Mouse (Mus musculus) stomach, postnatal 0 days (tissue): ENCODE measurements around the gene Uvrag. TPM values are rescaled to one million over a fixed set of nuclear protein-coding genes. Genes with fewer than 3 reads are reported as not detected.

Experiments used
- ATAC-seq: fragments of 200-750 bp; cut with Nextera tagmentation; 2 replicates; pipeline ENCODE4 v1.8.0; 2017; ENCODE audit not compliant: low FRiP score, low TSS enrichment
- DNase-seq: peaks from one replicate; pipeline ENCODE4 v3.0.0-alpha.2; 2016; ENCODE audit warnings: low spot score
- H3K27ac ChIP-seq: fragments of 300-500 bp; sonication (generic); replicated peaks from 2 replicates; pipeline ENCODE4 v1.5.1; 2014; ENCODE audit warnings: mild to moderate bottlenecking, control low read depth
- H3K27me3 ChIP-seq: fragments of 300-500 bp; sonication (generic); 2 replicates; pipeline ENCODE4 v1.6.1; 2014; ENCODE audit warnings: low read length; ENCODE audit not compliant: control insufficient read depth, insufficient read depth
- H3K36me3 ChIP-seq: fragments of 300-500 bp; sonication (generic); 2 replicates; pipeline ENCODE4 v1.6.1; 2014; ENCODE audit warnings: low read length, mixed read lengths; ENCODE audit not compliant: control insufficient read depth, insufficient read depth
- H3K4me1 ChIP-seq: fragments of 300-500 bp; sonication (generic); replicated peaks from 2 replicates; pipeline ENCODE4 v1.6.1; 2014; ENCODE audit warnings: antibody characterized with exemption; ENCODE audit not compliant: control insufficient read depth, insufficient read depth
- H3K4me2 ChIP-seq: fragments of 300-500 bp; sonication (generic); replicated peaks from 2 replicates; pipeline ENCODE4 v1.6.1; 2014; ENCODE audit warnings: low read depth, mild to moderate bottlenecking, control low read depth, moderate library complexity
- H3K4me3 ChIP-seq: fragments of 300-500 bp; sonication (generic); 2 replicates; pipeline ENCODE4 v1.5.1; 2014; ENCODE audit warnings: low read depth, low read length, control low read depth
- H3K9ac ChIP-seq: fragments of 300-500 bp; sonication (generic); 2 replicates; pipeline ENCODE4 v1.6.1; 2014; ENCODE audit warnings: mild to moderate bottlenecking, low read length, control low read depth, mixed read lengths
- H3K9me3 ChIP-seq: fragments of 300-500 bp; sonication (generic); 2 replicates; pipeline ENCODE4 v1.6.1; 2016; ENCODE audit warnings: low read length; ENCODE audit not compliant: control insufficient read depth
- CTCF ChIP-seq: IDR thresholded peaks from 2 replicates; pipeline ENCODE4 v1.5.1; 2016; ENCODE audit warnings: antibody characterized with exemption, low read depth, mild to moderate bottlenecking, moderate library complexity
- EP300 ChIP-seq: optimal IDR thresholded peaks from 2 replicates; pipeline ENCODE3; 2016; ENCODE audit warnings: antibody characterized with exemption
- WGBS: fragments of 180-500 bp; shearing (Covaris S2); extraction: QIAGEN DNeasy Blood & Tissue Kit; methylation state at CpG from one replicate; pipeline ENCODE4 v1.1.7; 2014; 5-methylcytosine and 5-hydroxymethylcytosine counted together
- polyA plus RNA-seq: library from polyadenylated mRNA; unstranded; fragments of >200 nt; fragmentation: Nextera tagmentation; extraction: Ambion mirVana; gene quantifications from 2 replicates; pipeline ENCODE4 v1.2.1, GENCODE M21; 2015

The Uvrag gene
- polyA plus RNA-seq, 1 experiment from 2014 or later = 9.8 TPM

GRCm38 (mm10) chr7:98835519-98836441 lies 305.2 kb downstream of the Uvrag start:
- WGBS = 1% methylated on average over 45 of the region's 46 CpGs
- Histone ChIP-seq H3K9ac (peak overlapping the region; percentile 65), H3K4me3 (peak overlapping the region; percentile 52), H3K27ac (no peak overlapping the region), H3K27me3 (no peaks in the 10 kb centered on the region), H3K36me3 (no peaks in the 10 kb centered on the region), H3K9me3 (no peaks in the 10 kb centered on the region), H3K4me1 (peaks cover 10% of the 10 kb centered on the region; the same call in 1 of the 2 replicates), H3K4me2 (peak overlapping the region; percentile 99)
- DNase-seq (peak; percentile 47), ATAC-seq (no peak)
- TF ChIP-seq EP300 (no peak), CTCF (no peak)

Other genes with a start within 250 kb of the Uvrag start
- 307 and 320 TPM in 2 replicates for gene Dgat2, start 41.6 kb upstream of the Uvrag start, polyA plus RNA-seq
- 8.7 and 9.4 TPM in 2 replicates for gene Mogat2, start 97.5 kb upstream of the Uvrag start, polyA plus RNA-seq
- gene Map6, start 126.3 kb upstream of the Uvrag start, polyA plus RNA-seq = 8.7 and 9.1 TPM in 2 replicates
- gene Serpinh1, start 212.1 kb upstream of the Uvrag start, polyA plus RNA-seq = 331 and 433 TPM in 2 replicates
- 8.1 and 9.1 TPM in 2 replicates for gene Gdpd5, start 240.3 kb upstream of the Uvrag start, polyA plus RNA-seq